Mouse (Mus musculus) testis, postnatal 14 days (tissue): ENCODE data around the gene Ttc6.

Source experiments
- DNase-seq: peaks from one replicate; pipeline ENCODE4 v3.0.0; 2021; ENCODE audit warnings: low spot score

The Ttc6 gene

DNA sequence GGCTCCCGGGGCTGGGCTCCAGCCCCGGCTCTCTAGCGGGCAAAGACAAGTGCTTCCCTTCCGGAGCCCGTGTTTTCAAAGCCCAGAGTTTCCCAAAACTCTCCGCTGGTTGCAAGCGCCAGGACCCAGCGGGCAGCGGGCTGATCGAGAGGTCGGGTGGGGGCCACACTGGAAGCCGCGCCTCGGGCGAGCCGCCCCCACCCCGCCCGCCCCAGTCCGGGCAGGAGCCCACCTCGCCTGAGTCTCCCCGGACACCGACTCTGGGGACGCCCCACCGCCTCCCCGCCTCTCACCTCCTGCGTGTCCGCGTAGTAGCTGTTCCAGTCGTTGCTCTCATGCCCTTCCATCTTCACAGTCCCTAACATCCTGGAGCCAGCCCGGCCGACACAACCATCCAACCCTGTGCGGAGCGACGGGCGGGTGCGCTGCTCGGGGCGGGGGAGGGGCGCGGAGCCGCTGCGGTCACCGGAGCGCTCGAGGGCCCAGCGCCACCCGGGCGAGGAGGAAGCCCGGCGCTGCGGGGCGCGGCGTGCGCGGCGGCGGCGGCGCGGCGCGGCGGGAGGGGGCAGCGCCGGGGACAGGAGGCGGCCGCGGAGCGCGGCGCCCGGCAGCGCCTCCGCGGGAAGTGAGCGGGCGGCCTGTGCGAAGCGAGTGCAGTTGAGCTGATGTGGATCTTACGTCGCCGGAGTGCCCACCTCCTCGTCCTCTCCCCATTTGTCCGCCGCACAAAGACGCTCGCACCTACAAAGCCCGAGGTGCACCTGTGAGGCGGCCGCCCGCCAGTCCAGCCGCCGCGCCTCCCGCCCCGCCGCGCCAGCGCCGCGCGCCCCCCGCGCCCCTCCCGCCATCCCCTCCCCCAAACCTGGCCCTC lies 18.3 kb upstream of the Ttc6 start:
- DNase-seq = no peak

DNA sequence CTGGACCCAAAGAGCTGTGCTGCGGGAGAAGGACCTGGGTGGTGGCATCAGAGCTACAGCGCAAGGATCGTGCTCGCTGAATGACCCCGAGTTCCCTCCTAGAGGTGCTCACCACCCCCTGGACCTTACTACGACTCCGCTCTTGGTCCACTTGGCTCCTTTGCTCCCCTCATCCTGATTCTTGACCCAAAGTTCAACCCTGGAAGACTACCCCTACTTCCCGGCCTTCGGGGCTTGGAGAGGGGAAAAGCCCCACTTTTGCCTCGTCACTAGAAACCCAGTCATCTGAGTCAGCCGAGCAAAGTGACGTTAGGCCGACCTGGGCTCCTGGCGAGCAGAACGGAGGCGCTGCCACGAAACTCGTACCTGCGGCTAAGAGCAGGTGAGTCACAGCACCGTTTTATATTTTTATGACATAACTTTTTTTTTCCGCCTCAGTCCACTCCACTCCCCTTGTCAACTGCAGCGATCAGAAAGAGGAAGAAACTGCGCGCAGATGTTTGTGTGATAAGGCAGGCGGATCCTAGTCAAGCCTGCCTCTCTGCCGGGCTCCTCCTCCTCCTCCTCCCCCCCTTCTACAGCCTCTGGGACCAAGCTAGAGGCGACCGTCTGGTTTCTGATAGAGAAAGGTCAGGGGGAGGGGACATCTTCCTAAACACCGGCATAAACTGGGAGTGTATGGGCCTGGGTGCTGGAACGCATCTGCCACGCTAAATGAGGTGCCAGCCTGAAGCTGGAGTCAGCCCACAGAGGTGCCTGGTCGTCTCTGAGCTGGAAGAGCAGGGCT lies 17.3 kb upstream of the Ttc6 start, which contains the start of gene Foxa1:
Foxa1 (minus strand) TSS at position 502 of the 787 bp plus-strand sequence.
- no peak for DNase-seq

DNA sequence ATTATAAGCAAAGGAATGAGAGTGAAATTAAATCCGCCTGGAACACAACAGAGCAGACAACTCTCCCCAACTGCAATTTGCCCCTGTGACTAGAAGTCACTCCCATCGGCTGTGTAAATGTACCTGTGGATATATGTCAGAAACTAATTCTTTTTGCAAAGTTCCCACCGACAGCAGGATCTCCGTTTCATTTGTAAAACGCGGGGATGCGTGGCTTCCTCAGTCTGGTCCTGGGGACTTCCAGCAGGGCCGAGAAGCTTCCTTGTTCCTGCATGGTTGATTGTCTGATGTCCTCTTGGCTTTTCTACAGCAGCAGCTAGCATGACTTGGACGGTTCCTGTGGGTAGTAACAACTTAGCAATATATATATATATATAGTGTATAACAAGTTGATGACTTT lies 16.0 kb upstream of the Ttc6 start:
- DNase-seq = no peak

DNA sequence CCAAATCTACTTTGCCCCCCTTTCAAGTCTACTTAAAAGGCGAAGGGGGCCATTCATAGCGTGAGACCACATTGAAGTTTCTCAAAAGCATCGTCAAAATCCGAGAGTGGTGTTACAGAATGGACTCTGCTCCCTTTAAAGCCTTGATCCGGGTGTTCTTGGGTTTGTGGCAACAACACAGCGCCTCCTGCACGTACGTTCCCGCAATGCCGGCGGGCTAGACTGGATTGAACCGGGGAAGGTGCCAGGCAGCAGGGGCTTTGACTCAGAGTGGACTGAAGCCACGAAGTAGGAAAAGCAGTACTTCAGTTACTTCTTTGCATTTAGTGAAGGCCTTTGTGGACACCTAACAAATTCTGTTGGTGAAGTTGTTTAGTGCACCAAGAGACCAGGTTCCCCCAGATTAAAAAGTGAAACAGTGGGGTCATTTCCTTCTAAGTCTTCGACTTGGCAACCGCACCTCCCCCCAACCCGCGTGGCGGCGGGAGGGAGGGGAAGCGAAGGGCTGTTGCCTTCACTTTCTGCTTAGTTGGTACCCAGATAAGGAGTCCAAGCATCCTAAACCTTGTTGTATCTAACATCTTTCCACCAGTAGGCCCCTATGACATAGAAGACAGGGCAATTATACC lies 15.4 kb upstream of the Ttc6 start:
- no peak for DNase-seq

DNA sequence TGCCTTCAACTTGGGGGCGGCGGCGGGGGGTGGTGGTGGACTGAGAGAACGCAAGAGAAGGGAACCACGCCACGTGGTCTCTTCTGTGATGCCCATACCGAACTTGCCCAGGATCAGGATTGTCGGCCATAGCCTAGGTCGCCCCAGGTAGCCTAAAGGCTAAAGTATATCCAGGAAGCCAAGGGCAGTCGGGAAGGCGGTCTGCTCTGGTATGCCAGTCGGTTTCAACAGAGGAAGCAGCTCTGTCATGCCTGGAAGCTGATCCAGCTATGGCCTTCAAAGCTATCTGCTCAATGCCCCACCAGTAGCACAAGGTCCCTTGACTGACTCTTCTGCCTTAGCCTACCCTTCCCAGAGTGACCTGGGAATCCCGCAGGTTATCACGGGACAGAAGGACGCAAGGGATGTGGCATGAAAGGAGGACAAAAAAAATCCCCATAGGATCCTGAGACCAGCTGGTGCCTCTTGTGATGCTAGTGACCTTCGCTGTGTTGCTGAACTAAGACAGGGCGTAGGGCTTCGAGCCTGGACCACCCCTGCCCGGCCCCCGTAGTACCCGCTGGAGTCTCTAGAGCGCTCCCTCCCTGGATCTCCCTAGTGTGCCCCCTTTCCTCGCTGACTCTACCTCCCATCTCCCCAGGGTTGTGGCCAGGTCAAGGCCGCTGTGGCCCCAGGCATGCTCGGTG lies 14.8 kb upstream of the Ttc6 start:
- DNase-seq = no peak

DNA sequence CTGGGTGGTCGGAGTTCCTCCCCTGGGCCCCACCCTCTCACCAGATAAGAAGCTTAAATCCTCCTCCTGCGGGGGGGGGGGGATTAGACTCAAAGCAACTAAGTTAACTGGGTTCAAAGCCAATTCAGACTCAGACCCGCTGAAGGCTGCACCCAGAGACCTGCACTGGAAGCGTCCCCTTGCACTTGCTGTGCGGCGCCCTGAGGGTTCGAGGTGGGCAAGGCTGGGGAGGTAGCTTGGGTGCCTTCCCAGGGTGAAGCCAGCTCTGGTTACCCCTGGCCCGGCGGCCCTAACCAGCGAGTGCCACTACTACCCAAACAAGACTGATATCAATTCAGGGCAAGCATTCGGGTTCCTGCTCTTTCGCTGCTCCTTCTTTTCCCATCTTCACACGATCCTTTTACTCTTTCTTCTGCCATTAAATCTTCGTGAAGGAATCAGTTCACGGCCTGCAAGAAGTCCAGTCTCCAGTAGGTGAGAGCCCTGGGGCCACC lies 14.2 kb upstream of the Ttc6 start:
- no peak for DNase-seq

DNA sequence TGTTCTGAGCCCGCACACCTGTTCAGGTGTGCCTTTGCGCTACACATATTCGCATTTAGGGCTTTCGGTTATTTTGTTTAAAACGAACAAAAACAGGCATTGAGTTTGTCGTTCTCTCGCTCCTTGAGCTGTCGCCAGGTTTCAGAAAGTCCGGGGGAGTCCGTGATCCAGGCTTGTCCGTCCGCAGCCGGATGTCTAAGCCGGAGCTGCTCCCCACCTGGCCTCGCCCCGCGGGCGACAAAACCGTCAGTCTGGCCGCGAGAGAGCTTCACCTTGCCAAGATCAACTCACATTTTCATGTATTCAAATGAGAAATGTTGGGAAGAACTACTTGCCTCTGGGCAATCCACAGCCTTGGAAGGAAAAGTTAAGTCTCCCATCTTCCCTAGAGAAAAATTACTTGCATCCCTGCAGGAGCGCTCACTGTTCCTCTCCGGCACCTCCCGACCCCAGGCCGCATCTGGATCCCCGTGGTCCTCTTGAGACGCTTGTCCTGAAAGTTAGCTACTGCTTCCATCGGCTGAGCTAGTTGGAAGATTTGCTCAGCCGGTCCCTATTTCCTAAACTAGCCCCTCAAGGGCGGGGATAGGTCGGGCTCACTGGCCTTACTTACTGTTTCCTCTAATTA lies 13.6 kb upstream of the Ttc6 start:
- no peak for DNase-seq

DNA sequence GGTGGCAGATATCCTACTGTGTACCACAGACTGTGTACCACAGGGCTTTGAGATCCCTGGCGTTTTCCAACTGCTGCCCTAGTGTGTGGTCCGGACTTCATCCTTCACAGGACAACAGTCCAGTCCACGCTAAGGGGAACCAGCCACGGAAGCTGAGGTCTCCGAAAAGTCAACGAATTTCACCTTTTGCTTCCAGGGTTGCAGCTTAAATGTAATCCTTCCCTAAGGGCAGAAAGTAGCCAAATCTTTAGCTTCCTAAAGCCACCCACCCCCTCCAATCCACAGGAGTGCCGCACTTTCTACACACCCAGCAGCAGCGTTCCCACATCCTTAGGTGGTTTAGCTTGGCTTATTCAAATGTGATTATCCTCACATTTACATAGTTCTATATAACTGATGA lies 13.0 kb upstream of the Ttc6 start:
- DNase-seq = no peak

DNA sequence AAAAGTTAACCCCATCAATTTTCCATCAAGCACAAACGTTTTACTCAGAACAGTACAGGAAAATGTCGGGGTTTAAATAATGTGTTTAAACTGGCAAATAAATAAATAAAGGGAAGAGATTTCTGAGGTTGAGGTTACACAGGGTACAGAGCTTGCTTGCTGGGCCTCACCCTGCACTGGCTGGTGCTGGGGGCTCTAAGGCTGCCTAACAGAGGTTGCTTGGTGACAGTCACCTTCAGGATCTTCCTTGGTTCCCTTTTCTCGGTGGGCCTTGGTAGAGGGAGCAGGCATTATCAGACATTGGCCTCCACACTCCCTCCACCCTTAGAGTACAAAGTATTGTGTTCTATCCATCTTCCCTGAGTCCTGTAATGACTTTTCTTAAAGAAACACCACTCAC lies 11.6 kb upstream of the Ttc6 start:
- no peak for DNase-seq

DNA sequence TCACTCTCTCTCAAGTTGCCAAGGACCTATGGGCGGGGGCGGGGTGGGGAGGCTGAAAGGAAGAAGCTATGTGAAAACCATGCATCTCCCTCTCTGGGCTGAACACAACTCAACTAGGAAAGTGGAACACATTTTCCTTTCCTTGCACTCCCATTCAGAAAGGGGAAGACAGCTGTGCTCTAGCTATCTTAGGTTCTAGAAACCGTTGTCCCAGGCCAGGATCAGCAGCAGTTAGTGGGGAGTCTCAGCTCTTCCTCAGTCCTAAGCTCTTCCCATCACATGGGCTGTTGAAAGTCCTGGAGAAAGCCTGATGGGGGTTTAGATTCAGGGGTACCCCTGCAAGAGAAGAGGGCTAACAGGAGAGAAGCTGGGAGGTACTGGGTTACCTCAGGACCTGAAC lies 9.8 kb upstream of the Ttc6 start:
- no peak for DNase-seq

DNA sequence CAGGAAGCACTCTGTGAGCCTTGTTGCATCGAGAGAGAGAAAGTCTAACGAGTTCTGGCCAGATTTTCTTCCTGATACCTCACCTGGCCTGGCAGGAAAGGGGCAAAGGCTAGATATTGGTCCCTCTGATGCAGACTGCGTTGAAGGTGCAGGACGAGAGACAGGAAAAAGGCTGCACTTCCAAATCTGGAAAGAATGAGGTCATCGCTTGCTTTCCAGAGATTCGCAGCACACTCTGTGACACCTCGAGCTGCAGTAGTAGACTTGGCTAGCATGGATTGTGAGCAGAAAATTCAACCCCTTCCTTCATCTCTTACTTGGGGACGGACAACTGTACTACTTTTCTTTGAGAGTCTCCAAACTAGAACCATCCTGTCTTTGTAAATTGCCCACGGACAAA lies 7.9 kb downstream of the Ttc6 start:
- DNase-seq = no peak

DNA sequence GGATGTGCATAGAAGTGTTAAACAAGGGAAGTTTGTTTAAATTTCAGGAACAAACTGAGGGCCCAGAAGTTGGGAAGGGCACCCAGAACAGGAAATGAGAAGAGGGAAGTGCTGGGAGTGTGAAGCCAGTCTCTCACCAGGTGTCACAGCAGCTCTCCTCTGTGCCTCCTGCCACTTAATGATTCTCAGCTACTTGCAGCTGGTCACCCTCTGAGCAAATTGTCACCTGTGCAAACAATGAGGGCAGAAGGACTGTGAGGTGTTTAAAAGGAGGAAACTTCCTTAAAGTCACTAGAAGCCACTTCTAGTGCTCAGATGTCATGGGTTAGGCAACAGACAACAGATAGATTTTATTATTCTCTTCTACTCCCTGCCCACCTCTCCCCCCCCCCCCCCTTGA lies 8.5 kb downstream of the Ttc6 start:
- no peak for DNase-seq

DNA sequence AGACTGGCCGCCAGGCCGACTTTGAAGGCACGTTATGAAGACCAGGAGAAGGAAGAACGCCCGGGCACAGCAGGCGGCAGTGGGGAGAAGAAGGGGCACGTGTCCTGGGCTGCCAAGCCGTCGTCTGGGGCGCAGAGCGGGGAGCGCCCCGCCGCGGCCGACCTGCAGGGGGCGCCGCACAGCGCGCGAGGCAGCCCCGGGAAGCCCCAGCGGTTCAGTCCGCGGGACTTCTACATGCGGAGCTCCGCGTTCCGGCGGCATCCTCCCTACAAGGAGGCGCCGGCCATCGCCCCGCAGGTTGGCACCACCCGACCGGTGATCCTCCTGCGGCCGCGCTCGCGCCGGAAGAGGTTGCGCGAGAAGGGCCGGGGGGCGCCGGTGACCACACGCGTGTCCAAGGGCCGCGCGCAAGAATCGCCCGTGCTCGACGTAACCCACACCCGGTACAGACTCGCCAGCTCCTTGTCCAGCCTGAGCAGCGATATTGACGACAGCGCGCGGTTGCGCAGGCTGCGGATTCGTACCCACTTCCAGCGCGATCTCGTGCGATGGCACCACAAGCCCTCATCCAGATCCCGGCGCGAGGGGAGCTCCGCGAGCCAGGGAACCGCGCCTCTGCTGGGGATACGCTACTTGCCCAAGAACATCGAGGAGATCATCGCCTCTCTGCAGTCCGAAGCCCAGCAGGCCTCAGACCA lies 12.2 kb downstream of the Ttc6 start:
- peak; percentile 76 for DNase-seq

DNA sequence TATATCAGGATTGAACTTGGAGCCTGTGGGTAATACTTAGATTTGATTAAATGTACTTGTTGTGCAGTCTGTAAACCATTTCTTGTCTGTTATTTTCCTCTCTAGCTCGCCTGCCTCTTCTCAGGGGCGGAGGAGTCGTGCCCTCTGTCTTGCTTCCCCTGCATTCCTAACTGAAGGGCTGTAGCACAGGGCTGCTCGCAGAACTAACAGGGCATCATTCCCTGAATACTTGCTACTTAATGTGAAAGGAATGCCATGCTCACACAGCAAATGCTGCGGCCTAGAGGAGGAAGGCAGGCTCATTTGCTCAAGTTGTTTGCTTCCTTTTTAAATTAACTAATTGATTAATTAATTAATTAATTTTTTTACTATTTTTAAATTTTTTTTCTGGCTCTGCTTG lies 43.7 kb downstream of the Ttc6 start:
- no peak for DNase-seq

DNA sequence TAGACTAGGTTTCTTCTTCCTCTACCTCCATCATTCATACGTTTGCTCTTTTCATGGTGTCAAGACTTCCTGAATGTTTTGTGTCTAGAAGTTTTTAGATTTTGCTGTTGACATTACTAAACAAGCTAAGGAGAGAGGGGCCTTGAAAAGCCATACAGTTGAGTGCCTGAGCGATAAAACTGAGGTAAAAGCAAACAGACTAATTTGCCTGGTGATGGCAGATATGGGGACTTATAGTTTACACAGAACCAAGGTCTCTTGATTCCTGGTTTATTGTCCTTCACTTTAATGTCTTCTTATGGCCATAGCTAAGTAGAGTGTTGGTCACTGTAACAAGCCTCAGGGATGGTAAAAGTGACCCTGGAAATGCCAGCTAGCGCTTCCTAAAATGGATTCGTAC lies 51.2 kb downstream of the Ttc6 start:
- no peak for DNase-seq

DNA sequence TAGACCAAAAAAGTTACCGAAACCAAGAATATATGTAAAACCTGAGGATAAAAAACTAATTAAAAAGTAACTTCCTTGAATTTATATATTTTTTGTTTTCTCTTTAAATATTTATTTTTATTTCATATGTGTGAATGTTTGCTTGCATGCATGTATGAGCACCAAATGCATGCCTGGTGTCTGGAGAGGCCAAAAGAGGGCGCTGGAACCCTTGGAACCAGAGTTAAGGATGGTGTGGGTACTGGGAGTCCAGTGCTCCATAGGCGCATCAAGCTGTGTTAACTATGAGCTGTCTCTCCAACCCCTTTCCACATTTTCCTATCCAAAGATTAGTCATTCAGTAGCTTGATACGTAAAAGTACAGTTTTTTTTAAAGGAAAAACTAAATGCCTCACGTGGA lies 58.1 kb downstream of the Ttc6 start:
- DNase-seq = no peak

DNA sequence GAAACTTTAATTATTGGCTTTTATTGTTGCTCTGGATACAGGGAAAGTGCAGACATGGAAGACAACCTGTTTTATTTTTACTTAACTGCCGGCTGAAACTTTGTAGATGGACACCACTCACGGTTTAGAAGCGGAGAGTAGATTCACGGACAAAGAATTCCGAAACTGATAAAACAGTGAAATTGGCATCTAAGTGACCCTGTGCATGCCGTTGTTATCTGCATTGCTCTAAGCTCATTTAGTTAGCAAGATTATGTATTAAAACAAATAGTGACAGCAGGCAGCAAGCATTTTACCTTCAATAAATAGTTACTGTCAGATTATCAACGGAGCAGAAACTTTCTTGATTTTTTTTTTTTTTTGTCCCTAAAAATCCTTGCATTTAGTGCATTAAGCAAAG lies 59.4 kb downstream of the Ttc6 start:
- DNase-seq = no peak

DNA sequence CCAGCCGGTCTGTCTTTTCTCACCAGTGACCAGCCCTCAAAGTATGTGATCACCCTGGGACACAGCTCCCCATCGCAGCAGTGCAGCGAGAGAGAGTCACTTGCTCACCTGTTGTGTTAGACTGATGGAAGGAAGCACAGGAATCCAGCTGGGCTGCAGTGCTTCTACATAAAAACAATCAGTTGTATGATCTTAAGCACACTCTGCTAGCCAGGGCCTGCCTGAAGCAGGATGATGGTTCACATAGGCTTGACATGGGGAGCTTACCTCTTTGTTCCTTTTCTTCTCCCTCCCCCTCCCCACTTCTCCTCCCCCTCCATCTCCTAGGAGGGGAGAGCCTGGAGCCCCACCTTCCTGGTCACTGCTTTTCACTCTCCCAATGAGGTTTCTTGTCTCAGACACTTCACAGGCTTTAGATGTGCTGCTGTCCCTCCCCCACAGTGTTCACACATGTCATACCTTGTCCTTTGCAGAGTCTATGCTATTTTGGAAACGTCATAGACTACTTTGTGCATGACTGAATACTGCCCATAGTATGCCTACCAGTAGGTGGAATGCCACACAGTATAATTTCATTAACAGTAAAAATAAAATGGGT lies 60.2 kb downstream of the Ttc6 start:
- no peak for DNase-seq

DNA sequence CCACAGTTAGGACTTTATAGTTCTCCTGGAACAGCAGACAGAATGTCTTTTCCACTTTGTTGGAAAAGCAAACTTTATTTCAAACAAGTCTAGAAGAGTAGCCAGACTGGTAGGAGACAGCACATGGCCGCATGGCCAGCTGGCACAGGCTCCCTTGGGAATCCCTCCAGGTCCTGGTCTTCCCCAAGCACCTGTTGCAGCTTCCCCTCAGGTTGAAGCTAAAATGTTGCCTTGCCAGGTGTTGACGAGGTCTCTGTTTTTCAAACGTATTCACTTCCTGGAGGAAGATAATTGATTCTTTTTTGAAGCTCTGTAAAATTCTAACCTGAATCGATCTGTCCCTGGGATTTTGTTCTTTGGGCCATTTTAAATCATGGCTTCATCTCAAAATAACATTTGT lies 86.1 kb downstream of the Ttc6 start:
- DNase-seq = no peak

DNA sequence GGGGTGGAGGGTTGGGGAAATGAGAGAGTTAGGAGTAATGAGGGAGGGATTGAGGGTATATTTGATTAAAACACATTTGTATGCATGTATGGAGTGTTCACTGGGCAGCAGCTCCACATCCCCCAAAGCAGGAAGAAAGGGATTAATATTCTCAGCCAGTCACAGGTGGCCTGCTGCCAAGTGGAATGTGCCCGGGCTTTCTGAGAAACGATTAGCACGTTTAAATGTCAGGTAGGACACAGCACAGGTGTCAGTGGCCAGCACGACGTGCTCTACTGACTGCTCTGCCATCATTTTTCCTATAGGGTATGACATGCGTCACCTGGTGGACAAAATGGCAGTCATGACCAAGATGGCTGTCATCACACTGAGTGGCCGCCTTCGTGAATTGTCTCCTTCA lies 86.8 kb downstream of the Ttc6 start:
- DNase-seq = no peak
